ENCODE assay signal across 21 mouse cellular contexts in genomic region chr13:42950056-42950455, GRCm38 (mm10).
A peak's percentile ranks its signal among the peaks of the same experiment; 100 is the strongest.
DNase-seq lines count a peak whose midpoint lies in the region; ATAC-seq and TF ChIP-seq lines count a peak whose summit lies in the region.
"Had no signal": no experiment of that assay in that cellular context is flagged by ENCODE, and none has a peak within 500 bp of the region (broad histone marks: within the 10 kb centered on the region; RNA-seq: fewer than 3 reads in every experiment).

No protein-coding gene starts in this region.

- TF ChIP-seq CTCF in layer of hippocampus, adult 2 months (conservative IDR thresholded peaks at IDR 0.05), result no peak

- no peak overlapping the region for H3K4me2 ChIP-seq in kidney, embryonic 14.5 days (replicated peaks; ENCODE audit: low read depth, low read length)
- H3K4me2 ChIP-seq in kidney, embryonic 16.5 days (replicated peaks; ENCODE audit: low read depth, low read length), result no peak overlapping the region
- no peak overlapping the region for H3K4me2 ChIP-seq in midbrain, embryonic 13.5 days (replicated peaks)
- H3K4me2 ChIP-seq in midbrain, embryonic 14.5 days (ENCODE audit: low read length), result no peak overlapping the region
- H3K4me2 ChIP-seq: embryonic facial prominence, embryonic 13.5 days; embryonic facial prominence, embryonic 15.5 days; forebrain, embryonic 12.5 days had no signal

- H3K27me3 ChIP-seq in kidney, embryonic 14.5 days (ENCODE audit: control insufficient read depth, insufficient read depth, low read length), result no peaks in the 10 kb centered on the region
- no peaks in the 10 kb centered on the region for H3K27me3 ChIP-seq in kidney, embryonic 16.5 days (ENCODE audit: insufficient read depth, low read length)
- no peaks in the 10 kb centered on the region for H3K27me3 ChIP-seq in midbrain, embryonic 13.5 days
- H3K27me3 ChIP-seq in midbrain, embryonic 14.5 days (ENCODE audit: control insufficient read depth, insufficient read depth, low read length), result no peaks in the 10 kb centered on the region
- H3K27me3 ChIP-seq: embryonic facial prominence, embryonic 13.5 days; embryonic facial prominence, embryonic 15.5 days; forebrain, embryonic 12.5 days had no signal

- no peaks in the 10 kb centered on the region for H3K36me3 ChIP-seq in kidney, embryonic 14.5 days (ENCODE audit: control insufficient read depth, insufficient read depth, low read length)
- no peaks in the 10 kb centered on the region for H3K36me3 ChIP-seq in kidney, embryonic 16.5 days (ENCODE audit: insufficient read depth, low read length)
- H3K36me3 ChIP-seq in midbrain, embryonic 13.5 days, result no peaks in the 10 kb centered on the region
- H3K36me3 ChIP-seq in midbrain, embryonic 14.5 days (ENCODE audit: control insufficient read depth, insufficient read depth, low read length), result no peaks in the 10 kb centered on the region
- H3K36me3 ChIP-seq: embryonic facial prominence, embryonic 13.5 days; embryonic facial prominence, embryonic 15.5 days; forebrain, embryonic 10.5 days; forebrain, embryonic 12.5 days had no signal

- no peak overlapping the region for H3K4me3 ChIP-seq in kidney, embryonic 14.5 days (ENCODE audit: low read length)
- H3K4me3 ChIP-seq in kidney, embryonic 16.5 days (ENCODE audit: low read length), result no peak overlapping the region
- H3K4me3 ChIP-seq in layer of hippocampus, adult 2 months, result no peak overlapping the region
- H3K4me3 ChIP-seq in midbrain, embryonic 13.5 days (replicated peaks), result no peak overlapping the region
- no peak overlapping the region for H3K4me3 ChIP-seq in midbrain, embryonic 14.5 days (replicated peaks; ENCODE audit: low read depth, low read length)
- H3K4me3 ChIP-seq: embryonic facial prominence, embryonic 13.5 days; embryonic facial prominence, embryonic 15.5 days; erythroblast, embryonic 14.5 days; forebrain, embryonic 10.5 days; forebrain, embryonic 12.5 days had no signal

- peaks cover 6% of the 10 kb centered on the region; the same call in 1 of the 2 replicates for H3K4me1 ChIP-seq in kidney, embryonic 14.5 days (ENCODE audit: control insufficient read depth, insufficient read depth, low read length)
- H3K4me1 ChIP-seq in kidney, embryonic 16.5 days (ENCODE audit: insufficient read depth, low read length), result peaks cover 22% of the 10 kb centered on the region
- no peaks in the 10 kb centered on the region for H3K4me1 ChIP-seq in midbrain, embryonic 13.5 days (replicated peaks)
- H3K4me1 ChIP-seq in midbrain, embryonic 14.5 days (ENCODE audit: control insufficient read depth, insufficient read depth, low read length), result no peaks in the 10 kb centered on the region
- H3K4me1 ChIP-seq: forebrain, embryonic 12.5 days had no signal

- peak; percentile 83 for ATAC-seq in kidney, embryonic 14.5 days (ENCODE audit: low FRiP score, low TSS enrichment)
- ATAC-seq in kidney, embryonic 16.5 days (ENCODE audit: low FRiP score, low TSS enrichment), result peak; percentile 81
- ATAC-seq in midbrain, embryonic 13.5 days, result no peak
- no peak for ATAC-seq in midbrain, embryonic 14.5 days (ENCODE audit: low FRiP score, low TSS enrichment)
- ATAC-seq: forebrain, embryonic 16.5 days had no signal

- H3K9me3 ChIP-seq in kidney, embryonic 14.5 days (ENCODE audit: control insufficient read depth, low read length), result no peaks in the 10 kb centered on the region
- no peaks in the 10 kb centered on the region for H3K9me3 ChIP-seq in kidney, embryonic 16.5 days (ENCODE audit: low read length)
- no peaks in the 10 kb centered on the region for H3K9me3 ChIP-seq in midbrain, embryonic 13.5 days
- no peaks in the 10 kb centered on the region for H3K9me3 ChIP-seq in midbrain, embryonic 14.5 days (ENCODE audit: control insufficient read depth, low read length)
- H3K9me3 ChIP-seq: embryonic facial prominence, embryonic 13.5 days; embryonic facial prominence, embryonic 15.5 days; forebrain, embryonic 10.5 days; forebrain, embryonic 12.5 days had no signal

- no peak for DNase-seq in kidney, adult 11 months
- no peak for DNase-seq in kidney, adult 9 months
- no peak for DNase-seq in layer of hippocampus, adult 2 months (ENCODE audit: low spot score in 2 of 2)
- no peak for DNase-seq in layer of hippocampus, adult 9-11 months
- no peak for DNase-seq in midbrain, embryonic 14.5 days
- DNase-seq: adrenal gland, adult 2 months; adrenal gland, postnatal 10 days; adrenal gland, postnatal 25 days; cerebellum, adult 11 months; cerebellum, adult 8-10 months; cerebellum, postnatal 36 days; embryo, embryonic 11 days had no signal

- H3K9ac ChIP-seq in kidney, embryonic 14.5 days (ENCODE audit: low read depth, low read length), result no peak overlapping the region
- H3K9ac ChIP-seq in kidney, embryonic 16.5 days (replicated peaks; ENCODE audit: low read length), result no peak overlapping the region
- H3K9ac ChIP-seq in midbrain, embryonic 13.5 days (replicated peaks), result no peak overlapping the region
- H3K9ac ChIP-seq in midbrain, embryonic 14.5 days (replicated peaks; ENCODE audit: low read length), result no peak overlapping the region
- H3K9ac ChIP-seq: embryonic facial prominence, embryonic 13.5 days; embryonic facial prominence, embryonic 15.5 days; forebrain, embryonic 12.5 days had no signal

- WGBS in kidney, embryonic 14.5 days, result 21% methylated on average over 3 of the region's 3 CpGs
- WGBS in kidney, embryonic 16.5 days, result 47% methylated on average over 3 of the region's 3 CpGs
- WGBS in midbrain, embryonic 13.5 days, result 95% methylated on average over 3 of the region's 3 CpGs
- 90% methylated on average over 3 of the region's 3 CpGs for WGBS in midbrain, embryonic 14.5 days

- peak overlapping the region; percentile 20; the same call in 1 of the 2 replicates for H3K27ac ChIP-seq in kidney, embryonic 14.5 days (ENCODE audit: low read depth, low read length)
- H3K27ac ChIP-seq in kidney, embryonic 16.5 days (ENCODE audit: low read length), result no peak overlapping the region; the same call in 1 of the 2 replicates
- peak overlapping the region; percentile 59; the same call in 1 of the 2 replicates for H3K27ac ChIP-seq in layer of hippocampus, adult 2 months
- H3K27ac ChIP-seq in midbrain, embryonic 13.5 days, result 0 out of 2 replicates have a peak overlapping the region, but pooled peaks have one; percentile 10
- H3K27ac ChIP-seq in midbrain, embryonic 14.5 days (replicated peaks; ENCODE audit: low read depth, low read length), result no peak overlapping the region
- H3K27ac ChIP-seq: embryonic facial prominence, embryonic 13.5 days; embryonic facial prominence, embryonic 15.5 days; forebrain, embryonic 10.5 days; forebrain, embryonic 12.5 days had no signal

Comparison
In these comparisons a context has a peak if more than half of its experiments do, and no peak if none do; other contexts are left out.
1. H3K27ac ChIP-seq: peak in kidney, embryonic 14.5 days (single experiment), layer of hippocampus, adult 2 months (single experiment) and midbrain, embryonic 13.5 days (single experiment); none in kidney, embryonic 16.5 days (single experiment) and midbrain, embryonic 14.5 days (single experiment).
2. ATAC-seq: peak in kidney, embryonic 14.5 days (single experiment) and kidney, embryonic 16.5 days (single experiment); none in midbrain, embryonic 13.5 days (single experiment) and midbrain, embryonic 14.5 days (single experiment).